Mouse (Mus musculus): Measurements from ENCODE around the gene Ciao2b. TPM values are rescaled to one million over a fixed set of nuclear protein-coding genes. Genes with fewer than 3 reads are reported as not detected.

Gene Ciao2b
- total and polyA plus RNA-seq, 3 experiments, result 78.7 to 110 TPM; not detected in 1

DNA sequence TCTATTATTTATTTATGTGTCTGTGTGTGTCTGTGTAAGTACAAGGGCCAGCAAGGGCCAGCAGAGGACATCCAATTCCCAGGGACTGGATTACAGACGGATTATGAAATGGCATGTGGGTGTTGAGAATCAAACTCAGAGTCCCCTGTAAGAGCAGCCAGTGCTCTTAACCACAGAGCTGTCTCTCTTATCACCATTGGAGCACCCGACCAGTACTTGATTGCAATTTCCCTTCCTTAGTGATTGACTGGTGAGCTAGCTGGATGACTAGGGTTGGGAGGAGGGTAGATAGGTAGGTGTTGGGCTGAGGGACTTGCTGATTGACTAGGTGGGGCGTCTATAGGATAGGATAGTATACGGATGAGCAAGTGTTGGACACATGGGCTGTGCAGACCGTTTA, 21.0 kb downstream of the Ciao2b start:
- H3K4me3 ChIP-seq (ENCODE audit: control insufficient read depth in 1 of 2, insufficient read depth in 1 of 2, low read depth in 2 of 2, low read length in 2 of 2), result no peak overlapping the region
- TF ChIP-seq UBTF (IDR thresholded peaks at IDR 0.05; ENCODE audit: borderline replicate concordance, insufficient read depth, low read depth, low read length) (no peak), EP300 (IDR thresholded peaks at IDR 0.05; ENCODE audit: low read depth in 1 of 2, low read length in 2 of 2) (peak in 1 of 2 experiments; percentile 26; a peak in 3 of 4 replicates), TAL1 (IDR thresholded peaks at IDR 0.05; ENCODE audit: low read length) (peak; percentile 16; the same call in 1 of the 2 replicates), RCOR1 (IDR thresholded peaks at IDR 0.05; ENCODE audit: low read depth, low read length) (peak; percentile 75), GATA1 (IDR thresholded peaks at IDR 0.05; ENCODE audit: low read depth, low read length) (0 out of 2 replicates have a peak, but pooled peaks have one; percentile 40)
- no peaks in the 10 kb centered on the region for H3K9me3 ChIP-seq (replicated peaks; ENCODE audit: insufficient read depth, low read length)
- peaks cover 0 to 8% of the 10 kb centered on the region in 2 experiments; a peak in 2 of 4 replicates for H3K36me3 ChIP-seq (ENCODE audit: control insufficient read depth in 1 of 2, insufficient read depth in 2 of 2, low read length in 2 of 2)
- peaks cover 0 to 15% of the 10 kb centered on the region in 2 experiments; a peak in 2 of 4 replicates for H3K4me1 ChIP-seq (ENCODE audit: control insufficient read depth in 1 of 2, insufficient read depth in 2 of 2, low read length in 2 of 2)
- H3K9ac ChIP-seq (ENCODE audit: control insufficient read depth, low read depth, low read length, poor library complexity, severe bottlenecking), result no peak overlapping the region
- H3K79me2 ChIP-seq (ENCODE audit: control insufficient read depth, insufficient read depth, low read length, poor library complexity), result no peaks in the 10 kb centered on the region
- H3K27ac ChIP-seq (ENCODE audit: control insufficient read depth, low read depth, low read length), result no peak overlapping the region
- no peaks in the 10 kb centered on the region for H3K27me3 ChIP-seq (ENCODE audit: control insufficient read depth in 1 of 2, insufficient read depth in 2 of 2, low read length in 2 of 2)
- DNase-seq (ENCODE audit: low read depth, low spot score), result peak; percentile 55

DNA sequence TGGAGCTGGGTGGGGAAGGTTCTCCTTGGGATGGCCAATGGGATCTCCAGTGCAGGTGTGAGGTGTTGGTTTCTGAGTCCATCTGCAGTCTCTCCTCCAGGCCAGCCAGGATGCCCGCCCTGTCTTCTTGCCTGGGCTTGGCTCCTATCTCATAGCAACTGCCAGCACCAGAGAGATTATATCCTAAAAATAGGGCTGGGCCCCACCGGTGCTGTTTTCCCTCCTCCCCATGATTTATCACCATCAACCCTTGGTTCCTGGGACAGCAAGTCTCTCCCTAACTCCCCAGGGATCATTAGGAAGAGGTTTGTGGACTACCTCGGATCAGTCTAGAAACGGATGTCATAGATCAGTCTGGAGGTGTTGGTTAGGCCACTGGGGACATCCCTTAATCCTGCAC, 28.6 kb downstream of the Ciao2b start:
- H3K36me3 ChIP-seq (ENCODE audit: control insufficient read depth in 1 of 2, insufficient read depth in 2 of 2, low read length in 2 of 2), result no peaks in the 10 kb centered on the region

DNA sequence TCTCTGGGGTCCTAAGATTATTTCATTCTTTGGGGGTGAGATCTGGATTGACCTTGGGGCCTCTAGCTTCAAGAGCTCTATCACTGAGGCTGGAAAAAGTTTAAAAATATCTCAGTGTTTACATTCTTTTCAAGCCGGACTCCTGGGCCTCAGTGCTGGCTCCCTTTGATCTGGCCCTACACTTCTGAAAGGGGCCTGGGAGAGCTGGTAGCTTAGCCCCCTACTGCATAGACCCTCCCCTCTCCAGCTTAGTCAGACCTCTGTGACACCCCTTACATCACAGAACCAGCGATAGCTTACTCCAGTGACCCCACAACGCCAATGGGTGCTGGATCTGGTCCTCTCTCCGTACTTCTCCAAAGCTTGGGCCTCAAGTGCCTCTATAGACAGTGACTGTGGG, 30.2 kb downstream of the Ciao2b start:
- Histone ChIP-seq H3K9me3 (replicated peaks; ENCODE audit: insufficient read depth, low read length) (no peaks in the 10 kb centered on the region), H3K27me3 (ENCODE audit: control insufficient read depth in 1 of 2, insufficient read depth in 2 of 2, low read length in 2 of 2) (no peaks in the 10 kb centered on the region)

More for the DNA sequence above, 28.6 kb downstream of the Ciao2b start:
- no peak for DNase-seq (ENCODE audit: low read depth, low spot score)
- H3K27me3 ChIP-seq (ENCODE audit: control insufficient read depth in 1 of 2, insufficient read depth in 2 of 2, low read length in 2 of 2), result no peaks in the 10 kb centered on the region
- no peak overlapping the region for H3K4me3 ChIP-seq (ENCODE audit: control insufficient read depth in 1 of 2, insufficient read depth in 1 of 2, low read depth in 2 of 2, low read length in 2 of 2)
- no peak overlapping the region for H3K27ac ChIP-seq (ENCODE audit: control insufficient read depth, low read depth, low read length)
- H3K4me1 ChIP-seq (ENCODE audit: control insufficient read depth in 1 of 2, insufficient read depth in 2 of 2, low read length in 2 of 2), result 0 out of 4 replicates have a peak, but pooled peaks cover 0 to 9% of the 10 kb centered on the region in 2 experiments
- TF ChIP-seq TCF12 (IDR thresholded peaks at IDR 0.05; ENCODE audit: low read depth, low read length) (no peak), GABPA (IDR thresholded peaks at IDR 0.05; ENCODE audit: low read depth, low read length) (no peak), RCOR1 (IDR thresholded peaks at IDR 0.05; ENCODE audit: low read depth, low read length) (no peak), CTCF (IDR thresholded peaks at IDR 0.05 in 2 of 3, conservative IDR thresholded peaks at IDR 0.05 in 1 of 3; ENCODE audit: control insufficient read depth in 1 of 3, insufficient read depth in 1 of 3, low read depth in 2 of 3, low read length in 3 of 3, poor library complexity in 1 of 3, severe bottlenecking in 1 of 3) (no peak), UBTF (IDR thresholded peaks at IDR 0.05; ENCODE audit: borderline replicate concordance, insufficient read depth, low read depth, low read length) (no peak), SMC3 (IDR thresholded peaks at IDR 0.05; ENCODE audit: low read depth, low read length) (no peak), POLR2A (IDR thresholded peaks at IDR 0.05; ENCODE audit: control insufficient read depth in 1 of 2, insufficient read depth in 1 of 2, low read depth in 1 of 2, low read length in 2 of 2, poor library complexity in 1 of 2) (no peak), GATA1 (IDR thresholded peaks at IDR 0.05; ENCODE audit: low read depth, low read length) (no peak), RAD21 (IDR thresholded peaks at IDR 0.05; ENCODE audit: low read depth, low read length) (no peak), ZKSCAN1 (IDR thresholded peaks at IDR 0.05; ENCODE audit: low read depth, low read length) (no peak), E2F4 (IDR thresholded peaks at IDR 0.05; ENCODE audit: borderline replicate concordance, low read depth, low read length) (no peak), POLR2AphosphoS2 (IDR thresholded peaks at IDR 0.05; ENCODE audit: low read length) (no peak), ZC3H11A (IDR thresholded peaks at IDR 0.05; ENCODE audit: low read depth, low read length) (no peak), SIN3A (IDR thresholded peaks at IDR 0.05; ENCODE audit: low read length) (no peak), ZNF384 (IDR thresholded peaks at IDR 0.05; ENCODE audit: low read depth, low read length) (no peak), CHD1 (IDR thresholded peaks at IDR 0.05; ENCODE audit: low read depth, low read length) (no peak)
- H3K79me2 ChIP-seq (ENCODE audit: control insufficient read depth, insufficient read depth, low read length, poor library complexity), result no peaks in the 10 kb centered on the region
- no peak overlapping the region for H3K9ac ChIP-seq (ENCODE audit: control insufficient read depth, low read depth, low read length, poor library complexity, severe bottlenecking)
- H3K9me3 ChIP-seq (replicated peaks; ENCODE audit: insufficient read depth, low read length), result no peaks in the 10 kb centered on the region

More for the DNA sequence above, 30.2 kb downstream of the Ciao2b start:
- Histone ChIP-seq H3K4me3 (ENCODE audit: control insufficient read depth in 1 of 2, insufficient read depth in 1 of 2, low read depth in 2 of 2, low read length in 2 of 2) (no peak overlapping the region), H3K27ac (ENCODE audit: control insufficient read depth, low read depth, low read length) (no peak overlapping the region), H3K36me3 (ENCODE audit: control insufficient read depth in 1 of 2, insufficient read depth in 2 of 2, low read length in 2 of 2) (no peaks in the 10 kb centered on the region), H3K9ac (ENCODE audit: control insufficient read depth, low read depth, low read length, poor library complexity, severe bottlenecking) (no peak overlapping the region), H3K79me2 (ENCODE audit: control insufficient read depth, insufficient read depth, low read length, poor library complexity) (no peaks in the 10 kb centered on the region), H3K4me1 (ENCODE audit: control insufficient read depth in 1 of 2, insufficient read depth in 2 of 2, low read length in 2 of 2) (0 out of 4 replicates have a peak, but pooled peaks cover 0 to 9% of the 10 kb centered on the region in 2 experiments)
- DNase-seq (ENCODE audit: low read depth, low spot score), result no peak
- TF ChIP-seq ZNF384 (IDR thresholded peaks at IDR 0.05; ENCODE audit: low read depth, low read length) (no peak), MYB (IDR thresholded peaks at IDR 0.05; ENCODE audit: low read depth, low read length) (no peak), JUND (IDR thresholded peaks at IDR 0.05; ENCODE audit: low read depth, low read length) (no peak), MAX (IDR thresholded peaks at IDR 0.05; ENCODE audit: low read length) (no peak), ELF1 (IDR thresholded peaks at IDR 0.05; ENCODE audit: low read depth, low read length) (no peak)

Measured in MEL (cell line).